Mouse (Mus musculus) liver, embryonic 15.5 days (tissue): Measurements from ENCODE around the gene Gm13124. TPM values are rescaled to one million over a fixed set of nuclear protein-coding genes. Genes with fewer than 3 reads are reported as not detected.

Source experiments
- ATAC-seq: fragments of 200-750 bp; cut with Nextera tagmentation; 2 replicates; pipeline ENCODE4 v1.8.0; 2017; ENCODE audit warnings: moderate number of reproducible peaks, mild to moderate bottlenecking, moderate library complexity; ENCODE audit not compliant: insufficient read depth
- H3K27ac ChIP-seq: fragments of 300-500 bp; sonication (generic); replicated peaks from 2 replicates; pipeline ENCODE4 v1.5.1; 2015; ENCODE audit warnings: mild to moderate bottlenecking, inconsistent platforms
- H3K27me3 ChIP-seq: fragments of 300-500 bp; sonication (generic); 2 replicates; pipeline ENCODE4 v1.6.1; 2015; ENCODE audit warnings: mild to moderate bottlenecking, inconsistent platforms
- H3K36me3 ChIP-seq: fragments of 300-500 bp; sonication (generic); replicated peaks from 2 replicates; pipeline ENCODE4 v1.6.1; 2015; ENCODE audit warnings: moderate library complexity, mild to moderate bottlenecking, inconsistent platforms
- H3K4me1 ChIP-seq: fragments of 300-500 bp; sonication (generic); replicated peaks from 2 replicates; pipeline ENCODE4 v1.6.1; 2015; ENCODE audit warnings: inconsistent platforms
- H3K4me2 ChIP-seq: fragments of 300-500 bp; sonication (generic); 2 replicates; pipeline ENCODE4 v1.6.1; 2015; ENCODE audit warnings: moderate library complexity, mild to moderate bottlenecking, inconsistent platforms
- H3K4me3 ChIP-seq: fragments of 300-500 bp; sonication (generic); replicated peaks from 2 replicates; pipeline ENCODE4 v1.5.1; 2015; ENCODE audit warnings: mild to moderate bottlenecking, inconsistent platforms
- H3K9ac ChIP-seq: fragments of 300-500 bp; sonication (generic); 2 replicates; pipeline ENCODE4 v1.6.1; 2015; ENCODE audit warnings: moderate library complexity, mild to moderate bottlenecking, inconsistent platforms
- H3K9me3 ChIP-seq: fragments of 300-500 bp; sonication (generic); replicated peaks from 2 replicates; pipeline ENCODE4 v1.6.1; 2016; ENCODE audit warnings: inconsistent platforms
- WGBS: fragments of 180-500 bp; shearing (Covaris S2); methylation state at CpG from one replicate; pipeline ENCODE4 v1.1.7; 2015; ENCODE audit warnings: mixed read lengths; ENCODE audit not compliant: insufficient replicate concordance; 5-methylcytosine and 5-hydroxymethylcytosine counted together
- polyA plus RNA-seq: library from polyadenylated mRNA; unstranded; fragments of >200 nt; fragmentation: Nextera tagmentation; extraction: Ambion mirVana; gene quantifications from 2 replicates; pipeline ENCODE4 v1.2.1, GENCODE M21; 2015

Gene Gm13124
- polyA plus RNA-seq, 1 experiment from 2014 or later: not detected

DNA sequence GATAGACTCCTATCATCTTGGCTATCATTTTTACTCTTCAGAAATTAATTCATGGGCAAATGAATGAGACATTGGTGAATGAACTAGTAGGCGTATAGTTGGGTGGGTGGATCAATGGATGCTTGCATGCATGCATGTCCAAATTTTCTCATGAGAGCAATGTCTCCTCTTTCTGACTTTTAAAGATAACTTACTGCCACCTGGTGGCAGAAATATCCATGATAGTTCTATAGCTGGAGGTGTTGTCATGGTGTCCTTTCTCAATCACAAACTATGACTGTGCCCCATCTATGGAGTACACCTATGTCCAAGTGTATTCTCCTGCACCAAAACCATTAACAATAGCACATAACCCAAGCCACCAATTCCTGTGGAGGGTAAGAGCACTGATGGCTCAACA is 58.4 kb downstream of the Gm13124 start:
- no peak overlapping the region for H3K27ac ChIP-seq
- no peaks in the 10 kb centered on the region for H3K27me3 ChIP-seq
- H3K4me2 ChIP-seq: no peak overlapping the region
- WGBS: 56% methylated on average over 1 of the region's 1 CpGs
- 0 out of 2 replicates have a peak, but pooled peaks cover 4% of the 10 kb centered on the region for H3K9me3 ChIP-seq
- no peaks in the 10 kb centered on the region for H3K36me3 ChIP-seq
- no peak overlapping the region for H3K4me3 ChIP-seq
- no peak for ATAC-seq
- H3K9ac ChIP-seq: no peak overlapping the region
- H3K4me1 ChIP-seq: no peaks in the 10 kb centered on the region

Other genes starting within 250 kb of the Gm13124 start
- not detected in 2 replicates for gene Gm13128, start 234.9 kb downstream of the Gm13124 start, polyA plus RNA-seq
- gene Gm13119, start 207.2 kb downstream of the Gm13124 start, polyA plus RNA-seq: not detected in 2 replicates
- not detected in 2 replicates for gene Pramef20, start 187.2 kb downstream of the Gm13124 start, polyA plus RNA-seq
- gene Pramef12, start 156.7 kb downstream of the Gm13124 start, polyA plus RNA-seq: not detected in 2 replicates
- gene 1700012P22Rik, start 126.4 kb downstream of the Gm13124 start, polyA plus RNA-seq: not detected in 2 replicates
- not detected in 2 replicates for gene Gm9944, start 111.8 kb downstream of the Gm13124 start, polyA plus RNA-seq
- not detected in 2 replicates for gene Aadacl3, start 101.4 kb downstream of the Gm13124 start, polyA plus RNA-seq
- not detected in 2 replicates for gene 9430007A20Rik, start 45.3 kb downstream of the Gm13124 start, polyA plus RNA-seq
- not detected in 2 replicates for gene Aadacl4, start 48.6 kb upstream of the Gm13124 start, polyA plus RNA-seq
- gene Gm436, start 121.2 kb upstream of the Gm13124 start, polyA plus RNA-seq: not detected in 2 replicates
- gene Gm13178, start 156.3 kb upstream of the Gm13124 start, polyA plus RNA-seq: not detected in 2 replicates
- not detected in 2 replicates for gene Gm438, start 221.4 kb upstream of the Gm13124 start, polyA plus RNA-seq